Mouse (Mus musculus): ENCODE measurements at regions not wholly inside any gene's neighbourhood (a gene's known extent, or its start where the extent isn't known, plus 50 kb on each side); places are given as distances from the start of the nearest gene placed in this dataset.

DNA sequence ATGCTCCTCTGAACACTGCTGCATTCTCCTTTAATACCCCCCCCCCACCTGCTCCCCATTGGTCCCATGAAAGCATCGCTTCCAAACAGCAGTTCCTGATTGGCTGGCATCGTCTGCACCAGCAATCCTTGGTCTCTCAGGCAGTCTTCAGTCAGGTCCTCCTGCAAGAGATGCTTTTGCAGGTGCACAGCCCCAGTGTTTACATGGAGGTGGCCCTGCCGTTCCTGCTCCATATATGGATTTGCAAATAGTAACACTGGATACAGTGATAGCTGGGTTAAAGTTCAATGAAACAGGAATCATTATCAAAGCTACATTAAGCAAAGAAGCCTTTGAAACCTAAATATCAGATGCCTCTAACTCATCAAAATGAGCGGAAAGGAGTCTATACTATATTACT lies 170.1 kb upstream of the Fat1 start:
- ATAC-seq (replicated peaks; ENCODE audit: poor library complexity) = no peak

DNA sequence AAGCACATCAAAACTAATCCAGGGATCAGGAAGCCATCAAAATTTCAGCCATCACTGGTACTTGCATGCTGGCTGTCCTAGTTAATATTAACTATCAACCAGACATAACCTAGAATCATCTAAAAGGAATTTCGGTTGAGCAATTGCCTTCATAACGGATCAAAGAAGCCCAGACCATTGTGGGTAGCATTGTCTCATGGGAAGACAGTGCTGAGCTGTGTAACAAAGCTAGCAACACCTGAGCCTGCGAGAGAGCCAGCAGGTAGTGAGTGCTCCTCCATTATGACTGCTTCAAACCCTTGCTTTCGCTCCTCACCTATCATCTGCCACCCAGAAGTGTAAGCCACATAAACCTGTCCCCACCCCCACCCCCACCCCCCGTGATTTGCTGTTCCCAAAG lies 169.6 kb upstream of the Fat1 start:
- ATAC-seq (replicated peaks; ENCODE audit: poor library complexity) = no peak

DNA sequence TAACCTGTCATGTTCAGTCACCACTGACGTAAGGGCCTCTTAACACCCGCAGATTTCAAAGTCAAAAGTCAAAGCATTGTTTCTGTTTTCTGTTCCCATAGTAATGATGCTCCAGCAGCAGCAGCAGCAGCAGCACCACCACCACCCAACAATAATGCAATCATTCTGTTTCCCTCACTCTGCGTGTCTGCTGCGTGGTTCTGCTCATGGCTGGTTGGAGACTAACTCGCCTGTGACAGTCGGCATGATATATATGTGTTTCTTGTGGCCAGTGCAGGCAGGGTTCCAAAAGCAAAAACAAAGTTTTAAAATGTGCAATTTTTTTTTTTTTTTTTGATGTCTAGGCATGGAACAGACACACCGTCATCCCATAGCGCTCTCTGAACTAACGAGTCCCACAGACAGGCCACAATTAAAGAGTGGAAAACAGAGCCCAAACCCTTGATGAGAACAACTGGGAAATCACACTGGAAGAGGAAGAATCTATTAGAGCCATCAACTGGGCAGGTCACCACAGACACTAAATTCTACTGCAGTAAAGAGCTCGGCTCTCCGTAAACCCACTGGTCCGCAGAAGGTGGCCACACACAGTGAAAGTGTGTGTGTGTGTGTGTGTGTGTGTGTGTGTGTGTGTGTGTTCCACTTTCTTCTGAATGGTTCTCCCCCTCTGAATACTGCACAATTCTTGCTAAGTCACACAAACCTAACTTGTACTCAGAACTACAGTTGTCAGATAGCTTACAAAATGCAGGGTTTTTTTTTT lies 169.0 kb upstream of the Fat1 start:
- ATAC-seq (replicated peaks; ENCODE audit: poor library complexity) = no peak

DNA sequence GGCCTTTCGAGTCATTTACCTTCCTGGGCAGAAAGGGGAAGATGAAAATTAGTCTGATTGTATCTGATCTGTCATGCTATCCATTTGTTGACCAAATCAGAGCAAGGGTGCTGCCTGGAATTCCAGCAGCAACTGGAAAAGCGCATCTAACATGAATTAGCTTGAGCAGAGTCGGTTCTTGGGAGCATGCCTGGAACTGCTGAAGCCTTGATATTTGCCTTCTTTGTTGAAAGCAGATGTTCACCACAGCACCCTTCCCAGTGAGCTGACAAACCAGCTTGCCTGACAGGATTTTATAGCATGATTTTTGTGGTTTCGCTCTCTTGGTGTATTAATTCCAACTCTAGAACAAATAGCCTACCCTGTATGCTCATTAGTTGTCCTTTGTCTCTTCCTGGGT lies 168.0 kb upstream of the Fat1 start:
- ATAC-seq (replicated peaks; ENCODE audit: poor library complexity) = no peak

DNA sequence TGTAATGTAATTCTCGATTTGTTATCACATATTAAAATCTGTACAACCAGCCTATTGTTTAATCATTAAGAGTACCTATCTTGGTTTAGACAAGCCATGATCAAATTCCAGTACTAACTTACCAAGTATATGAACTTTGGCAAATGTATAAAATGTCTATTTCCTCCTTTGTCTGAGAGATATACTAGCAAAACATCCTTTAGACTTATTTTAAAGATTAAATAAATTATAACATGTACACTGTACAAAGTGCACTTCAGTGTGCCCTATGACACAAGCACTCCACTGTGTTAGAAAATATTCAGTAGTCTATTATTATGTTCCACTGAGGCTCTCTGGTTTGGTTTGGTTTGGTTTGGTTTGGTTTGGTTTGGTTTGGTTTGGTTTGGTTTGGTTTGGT lies 156.0 kb upstream of the Fat1 start:
- no peak for ATAC-seq (replicated peaks; ENCODE audit: poor library complexity)

DNA sequence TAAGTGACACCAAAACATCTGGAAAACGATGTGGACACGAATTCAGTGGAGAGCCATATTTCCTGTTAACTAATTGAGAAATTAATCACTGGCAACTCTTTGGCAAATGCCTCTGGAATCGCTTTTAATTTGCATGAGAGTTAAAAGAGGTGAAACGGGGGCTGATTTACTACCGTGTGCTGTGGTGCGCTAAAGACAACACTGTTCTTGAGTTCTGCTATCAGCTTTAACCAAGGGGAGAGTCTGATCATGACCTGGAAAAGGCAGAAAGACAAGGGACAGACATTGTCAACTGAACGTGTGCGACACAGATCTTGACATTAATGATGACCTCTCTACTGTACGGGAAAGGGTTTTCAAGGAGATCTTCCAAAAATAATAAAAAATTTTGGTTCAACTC lies 152.8 kb upstream of the Fat1 start:
- no peak for ATAC-seq (replicated peaks; ENCODE audit: poor library complexity)

DNA sequence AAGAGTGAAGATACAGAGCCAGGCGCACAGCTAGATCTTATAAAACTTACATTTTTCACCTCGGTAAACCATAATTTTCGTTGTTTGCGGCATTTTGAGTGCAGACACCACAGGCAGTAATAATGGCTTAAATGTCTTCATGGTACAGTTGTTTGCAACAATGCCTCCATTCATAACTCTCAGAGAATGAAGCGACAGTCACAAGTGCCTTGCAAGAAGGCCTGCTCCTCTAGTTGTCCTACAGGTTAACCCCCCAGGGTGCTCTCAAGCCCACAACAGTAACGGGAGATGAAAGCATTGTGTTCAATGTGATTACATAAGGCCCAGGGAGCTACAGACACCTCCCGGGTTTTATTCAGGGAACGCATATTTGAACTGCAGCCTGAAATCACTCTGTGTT lies 150.1 kb upstream of the Fat1 start:
- ATAC-seq (replicated peaks; ENCODE audit: poor library complexity) = no peak

DNA sequence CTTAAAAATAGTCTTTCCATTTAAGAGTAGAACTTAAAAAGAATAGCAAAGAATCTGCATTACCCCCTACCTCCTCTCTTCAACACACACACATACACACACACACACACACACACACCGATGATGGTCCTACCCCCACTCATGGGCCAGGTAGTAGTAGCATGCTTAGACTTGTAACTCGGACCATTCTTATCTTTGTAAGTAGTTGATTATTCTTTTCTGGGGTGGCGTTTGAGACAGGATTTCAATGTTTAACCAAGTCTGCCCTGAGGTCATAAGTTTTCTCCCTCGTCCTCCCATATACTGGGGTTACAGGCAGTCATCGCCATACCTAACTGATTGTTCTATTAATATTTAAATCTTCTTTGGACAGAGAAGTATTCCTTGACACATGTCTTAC lies 148.5 kb upstream of the Fat1 start:
- ATAC-seq (replicated peaks; ENCODE audit: poor library complexity) = no peak

DNA sequence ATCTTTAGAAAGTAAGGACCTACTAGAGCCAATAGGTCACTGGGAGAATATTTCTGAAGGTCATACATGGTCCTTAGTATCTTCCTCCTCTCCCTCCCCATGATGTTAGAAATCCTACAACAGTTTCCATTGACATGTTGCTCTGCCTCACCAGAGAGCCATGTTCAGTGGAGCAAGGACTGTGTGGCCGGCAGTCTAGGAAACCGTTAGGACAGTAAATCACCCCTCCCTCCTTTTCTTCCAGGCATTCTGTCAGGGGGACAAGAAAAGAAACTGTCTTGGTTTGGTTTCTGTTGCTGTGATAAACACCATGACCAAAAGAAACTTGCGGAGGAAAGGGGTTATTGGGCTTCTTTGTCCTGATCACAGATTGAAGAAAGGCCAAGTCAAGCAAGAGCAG lies 147.0 kb upstream of the Fat1 start:
- no peak for ATAC-seq (replicated peaks; ENCODE audit: poor library complexity)

DNA sequence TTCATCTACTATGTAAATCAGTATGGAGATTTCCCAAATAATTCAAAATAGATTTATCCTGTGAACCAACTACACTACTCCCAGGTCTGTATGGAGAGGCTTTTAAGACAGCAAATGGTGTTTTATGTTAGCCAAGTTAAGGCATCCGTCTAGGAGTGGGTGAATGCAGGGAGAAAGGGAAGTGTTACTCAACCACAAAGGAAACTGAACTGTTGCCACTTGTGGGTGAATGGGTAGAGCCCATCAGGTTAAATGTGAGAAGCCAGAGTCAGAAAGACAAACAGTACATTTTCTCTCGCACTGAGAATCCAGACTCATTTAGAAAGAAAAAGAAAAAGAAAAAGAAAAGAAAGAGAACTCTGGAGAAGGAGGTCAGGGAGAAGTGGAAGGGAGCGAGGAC lies 135.7 kb upstream of the Fat1 start:
- ATAC-seq (replicated peaks; ENCODE audit: poor library complexity) = peak; percentile 81

DNA sequence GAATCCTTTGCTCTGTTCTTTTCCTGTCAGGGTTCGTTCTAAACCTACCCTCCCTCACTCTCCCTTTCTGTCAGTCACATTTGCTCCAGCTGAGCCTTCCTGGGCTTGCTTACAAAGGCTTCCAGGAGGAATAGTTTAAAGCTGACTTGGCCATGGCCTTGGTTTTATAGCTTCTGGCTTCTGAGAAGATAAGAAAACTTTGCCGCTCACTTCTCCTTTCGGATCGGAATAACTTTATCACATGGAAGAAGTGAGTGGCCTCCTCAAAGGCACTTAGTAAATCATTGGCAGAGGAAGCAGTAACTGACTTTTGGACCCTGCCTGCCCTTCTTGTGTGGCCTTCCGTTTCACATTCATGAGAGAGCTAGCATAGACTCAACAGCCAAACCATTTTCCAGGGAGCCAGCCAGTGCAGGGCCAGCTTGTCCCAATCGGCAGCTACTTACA lies 134.4 kb upstream of the Fat1 start:
- peak; percentile 66 for ATAC-seq (replicated peaks; ENCODE audit: poor library complexity)

DNA sequence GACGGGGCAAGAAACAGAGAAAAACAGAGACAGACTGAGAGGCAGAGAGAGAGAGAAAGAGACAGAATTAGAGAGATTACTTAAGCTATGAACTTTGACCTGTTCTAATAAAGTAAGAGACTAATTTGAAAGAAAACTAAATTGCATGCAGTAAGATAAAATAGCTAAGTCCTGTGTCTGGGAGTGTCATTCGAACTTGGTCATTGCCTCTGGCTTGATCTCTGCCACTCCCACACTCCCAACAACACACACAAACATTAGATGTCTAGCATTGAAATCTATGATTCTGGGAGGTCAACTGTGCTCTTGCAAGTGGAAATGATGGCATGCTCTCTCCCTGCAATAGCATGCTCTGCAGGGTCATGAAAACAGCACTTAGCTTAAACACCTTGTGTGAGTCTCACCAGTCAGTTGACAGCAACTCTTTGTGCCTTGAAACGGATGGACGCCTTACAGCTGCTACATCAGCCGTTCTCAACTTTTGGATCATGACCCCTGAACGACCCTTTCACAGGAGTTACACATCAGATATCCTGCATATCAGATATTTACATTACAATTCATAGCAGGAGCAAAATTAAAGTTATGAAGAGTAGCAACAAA lies 133.5 kb upstream of the Fat1 start:
- no peak for ATAC-seq (replicated peaks; ENCODE audit: poor library complexity)

DNA sequence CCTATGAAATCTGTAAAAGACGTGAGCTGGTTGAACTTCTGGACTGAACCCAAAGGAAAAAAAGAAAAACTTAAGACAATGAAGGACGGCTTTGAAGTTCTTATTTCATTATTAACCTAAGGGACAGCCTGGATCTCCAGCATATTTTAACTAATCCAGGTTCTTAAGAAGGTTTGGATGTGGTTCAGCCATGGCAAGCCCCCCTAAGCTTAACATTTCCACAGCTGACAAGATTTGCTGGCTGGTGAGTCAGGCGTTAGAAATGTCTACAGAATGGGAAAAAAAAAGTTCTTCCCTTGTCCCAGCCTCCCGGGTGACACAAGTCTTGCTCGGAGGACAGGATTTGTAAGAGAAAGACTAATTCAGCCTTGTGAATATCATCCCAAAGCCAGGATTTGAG lies 132.9 kb upstream of the Fat1 start:
- ATAC-seq (replicated peaks; ENCODE audit: poor library complexity) = no peak

DNA sequence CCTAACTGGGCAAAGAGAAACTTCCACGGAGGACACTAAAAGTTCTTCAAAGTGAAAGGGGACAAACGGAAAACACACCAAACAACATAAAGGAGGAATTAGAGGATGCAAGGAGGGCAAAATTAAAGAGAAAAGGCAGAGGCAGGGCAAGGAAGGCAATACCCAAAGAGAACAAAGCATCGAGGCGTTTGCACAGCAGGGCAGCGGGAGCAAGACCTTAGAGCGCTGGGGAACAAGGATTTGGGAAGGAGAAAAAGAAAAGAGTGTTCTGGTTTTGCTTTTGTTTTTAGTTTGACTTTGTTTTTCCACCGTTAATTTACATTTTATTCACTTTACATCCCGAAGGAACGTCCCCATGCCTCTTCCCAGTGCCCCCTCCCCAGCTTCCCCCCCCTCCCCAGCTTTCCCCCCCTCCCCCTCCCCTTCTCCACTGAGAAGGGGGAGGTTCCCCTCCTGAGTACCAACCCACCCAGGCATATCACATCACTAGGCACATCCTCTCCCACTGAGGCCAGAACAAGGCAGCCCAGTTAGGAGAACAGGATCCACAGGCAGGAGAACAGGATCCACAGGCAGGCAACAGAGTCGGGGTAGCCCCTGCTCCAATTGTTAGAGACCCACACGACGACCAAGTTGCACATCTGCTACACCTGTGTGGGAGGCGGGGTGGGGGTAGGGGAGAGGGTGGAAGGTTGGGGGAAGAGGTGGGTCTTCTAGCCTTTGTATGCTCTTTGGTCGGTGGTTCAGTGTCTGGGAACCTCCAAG lies 130.7 kb upstream of the Fat1 start:
- no peak for ATAC-seq (replicated peaks; ENCODE audit: poor library complexity)

DNA sequence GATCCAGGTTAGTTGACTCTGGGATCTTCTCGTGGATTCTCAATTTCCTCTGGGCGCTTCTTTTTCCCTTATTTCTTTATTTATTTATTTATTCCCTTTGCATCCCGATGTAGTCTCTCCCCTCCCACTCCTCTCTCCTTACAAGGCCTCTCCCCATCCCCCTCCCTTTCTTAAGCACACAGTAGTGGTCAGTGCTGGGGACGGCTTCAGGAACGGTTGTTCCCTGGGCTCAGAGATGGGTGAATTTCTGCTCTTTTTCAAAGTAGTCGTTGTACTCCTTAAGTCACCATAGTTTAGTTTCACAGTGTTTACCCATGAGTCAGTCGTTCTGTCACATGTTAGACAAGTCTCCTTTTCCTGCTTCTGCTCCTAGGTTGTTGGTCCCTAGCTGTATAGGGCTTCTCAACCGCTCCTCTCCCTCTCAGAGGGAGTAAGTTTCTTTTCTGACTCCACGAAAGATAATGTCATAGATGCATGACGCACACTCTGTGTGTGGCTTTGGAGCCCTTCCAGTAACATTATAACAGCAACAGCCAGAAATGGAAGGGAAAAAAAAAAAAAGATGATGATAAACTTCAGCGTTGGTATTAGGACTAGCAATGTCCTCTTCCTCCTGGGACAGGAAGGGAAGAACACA lies 129.9 kb upstream of the Fat1 start:
- peak; percentile 63 for ATAC-seq (replicated peaks; ENCODE audit: poor library complexity)

DNA sequence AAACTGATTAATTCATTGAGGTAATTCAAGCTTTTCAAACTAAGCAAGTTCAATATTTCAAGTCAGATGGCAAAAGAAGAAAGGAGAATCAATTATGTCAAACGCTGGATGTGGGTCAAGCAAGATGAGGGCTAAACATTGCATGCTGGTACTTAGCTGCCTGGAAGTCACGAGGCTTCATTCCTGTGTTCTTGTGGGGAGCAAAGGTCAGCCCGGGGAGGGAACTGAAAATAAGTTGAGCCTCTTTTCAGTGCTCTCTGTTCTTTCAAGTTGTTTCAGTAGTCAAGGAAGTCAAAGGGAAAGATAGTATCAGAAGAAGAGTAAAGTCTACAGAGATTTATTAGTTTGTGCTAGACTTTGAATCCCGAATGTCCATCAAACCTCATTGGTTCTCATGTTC lies 122.9 kb upstream of the Fat1 start:
- ATAC-seq (replicated peaks; ENCODE audit: poor library complexity) = no peak

DNA sequence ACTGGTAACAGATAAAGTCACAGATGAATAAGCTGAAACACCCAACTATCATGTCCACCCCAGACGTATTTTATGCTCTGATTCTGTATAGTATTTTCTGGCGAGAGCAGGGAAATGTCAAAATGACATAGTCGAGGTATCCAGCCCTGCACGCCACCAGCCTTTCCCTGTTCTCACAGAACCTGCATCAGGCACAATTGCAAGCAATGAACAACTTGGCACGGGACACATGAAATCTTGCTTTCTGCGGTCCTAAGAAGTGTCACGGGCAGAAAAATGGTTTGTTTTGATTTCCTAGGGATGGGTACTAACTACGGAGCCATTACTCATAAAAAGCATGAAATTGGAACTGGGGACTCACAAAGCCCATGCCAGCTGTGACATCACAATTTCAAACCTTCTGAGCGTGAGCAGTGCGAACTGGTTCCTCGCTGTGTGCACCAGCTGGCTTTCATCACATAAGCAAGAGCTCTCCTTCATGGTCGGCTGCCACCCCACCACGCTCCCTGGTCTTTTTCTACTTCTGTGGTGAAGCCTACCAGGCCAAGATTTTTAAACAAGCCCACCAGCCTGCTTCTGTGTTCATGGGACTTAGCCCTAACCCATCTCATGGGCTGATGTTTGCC lies 117.6 kb upstream of the Fat1 start:
- ATAC-seq (replicated peaks; ENCODE audit: poor library complexity) = no peak

DNA sequence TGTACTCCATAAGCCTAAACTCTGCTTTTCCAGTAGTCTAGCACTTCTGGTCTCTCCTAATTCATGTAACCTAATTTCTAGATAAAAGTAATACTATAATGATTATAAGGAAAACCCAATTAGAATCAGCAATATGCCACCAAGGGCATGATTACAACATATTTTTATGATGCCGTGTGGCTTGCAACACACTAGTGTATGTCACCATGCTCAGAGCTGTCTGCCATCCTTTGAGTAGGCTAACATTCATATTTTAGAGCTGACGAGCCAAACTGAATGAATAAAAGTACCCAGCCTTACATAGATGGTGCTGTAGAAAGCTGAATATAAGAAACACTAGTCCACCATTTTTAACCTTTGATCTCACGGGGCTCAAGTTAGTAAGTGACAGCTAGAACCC lies 116.0 kb upstream of the Fat1 start:
- no peak for ATAC-seq (replicated peaks; ENCODE audit: poor library complexity)

DNA sequence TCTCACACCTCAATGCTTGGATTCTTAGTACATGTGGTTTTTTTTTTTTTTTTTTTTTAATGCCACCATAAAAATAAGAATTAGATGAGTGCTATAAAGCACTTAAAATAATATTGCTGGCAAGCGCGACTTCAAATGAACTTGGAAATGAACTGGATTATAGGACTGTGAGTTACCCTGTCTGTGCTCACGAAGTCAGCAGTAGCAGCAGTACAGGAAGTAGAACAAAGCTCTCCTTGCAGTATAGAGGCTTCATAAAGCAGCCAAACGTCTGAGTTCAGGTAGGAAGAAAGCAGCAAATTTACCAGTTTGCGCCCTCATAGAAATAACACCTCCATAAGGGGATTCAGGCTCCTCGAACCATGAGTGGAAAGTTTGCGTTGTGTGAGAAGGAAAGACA lies 115.6 kb upstream of the Fat1 start:
- no peak for ATAC-seq (replicated peaks; ENCODE audit: poor library complexity)

DNA sequence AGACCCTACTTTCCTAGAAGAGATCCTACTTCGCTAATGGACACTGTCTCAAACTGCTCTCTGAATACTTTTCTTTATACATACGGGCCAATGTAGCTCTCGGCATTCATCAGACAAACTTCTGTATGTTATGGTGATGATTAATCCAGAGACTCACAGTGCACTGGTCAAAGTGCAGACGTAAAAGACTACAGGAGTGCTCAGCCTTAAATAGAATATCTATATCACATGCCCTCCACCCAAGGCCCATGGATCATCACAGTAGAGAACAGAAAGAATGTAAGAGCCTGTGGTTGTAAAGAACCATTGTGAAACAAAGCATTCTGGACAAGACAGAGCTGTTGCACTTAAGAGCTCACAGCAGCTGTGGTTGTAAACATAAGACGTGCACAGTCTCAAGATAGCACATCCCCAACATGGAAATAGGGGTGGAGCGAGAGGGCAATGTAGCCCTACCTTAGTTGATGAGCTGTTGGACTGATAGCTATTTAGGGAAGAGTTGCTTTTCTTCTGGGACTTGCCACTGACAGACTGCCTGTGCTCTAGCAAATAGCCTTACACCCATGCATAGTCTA lies 110.0 kb upstream of the Fat1 start:
- no peak for ATAC-seq (replicated peaks; ENCODE audit: poor library complexity)

DNA sequence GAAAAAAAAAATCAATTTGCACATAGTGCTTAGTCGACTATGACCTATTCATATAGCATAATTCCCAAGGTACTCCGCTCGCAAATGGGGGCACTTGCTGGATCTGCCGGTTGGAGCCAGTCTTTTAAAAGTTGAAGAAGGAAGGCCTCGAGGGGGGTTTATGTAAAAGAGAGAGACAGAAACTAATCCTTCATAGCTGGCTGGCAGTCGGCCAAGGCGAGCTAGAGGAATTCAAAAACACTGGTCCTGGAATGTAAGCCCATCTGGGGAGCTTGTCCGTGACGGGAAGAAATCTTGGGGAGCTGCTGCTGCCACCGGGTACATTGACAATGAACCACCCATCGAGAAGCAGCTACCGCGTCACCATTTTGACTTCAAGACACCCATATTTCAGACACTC lies 108.3 kb upstream of the Fat1 start:
- ATAC-seq (replicated peaks; ENCODE audit: poor library complexity) = no peak
